Mouse (Mus musculus) kidney, adult 2 months (tissue): ENCODE results near the gene Tmem102.

Experiments used
- CTCF ChIP-seq: fragments of 200-500 bp; conservative IDR thresholded peaks from 2 replicates; pipeline ENCODE4 v1.5.1; 2011; ENCODE audit warnings: low read depth, mild to moderate bottlenecking, control low read depth, low read length, moderate library complexity, mixed read lengths; ENCODE audit not compliant: insufficient read depth, insufficient read length
- POLR2A ChIP-seq: fragments of 200-500 bp; IDR thresholded peaks from one replicate; pipeline ENCODE4 v1.6.1; 2011; ENCODE audit warnings: low read depth, low read length, control low read depth

- TF ChIP-seq CTCF (no peak), POLR2A (no peak)
Observed at GRCm38 (mm10) chr11:69758090-69758456, 47.4 kb downstream of the Tmem102 start.
